Mouse (Mus musculus): ENCODE data around the gene Nkpd1.

- TF ChIP-seq MAX (IDR thresholded peaks at IDR 0.05; ENCODE audit: low read length) (no peak), POLR2A (IDR thresholded peaks at IDR 0.05; ENCODE audit: low read depth, low read length) (no peak), ETS1 (conservative IDR thresholded peaks at IDR 0.05; ENCODE audit: low read depth, low read length) (no peak)
Measured at GRCm38 (mm10) chr7:19524420-19525104, 6.9 kb downstream of the Nkpd1 start.

All from CH12.LX (cell line).